Mouse (Mus musculus) ES-E14 (cell line): ENCODE measurements around the gene Thap3. TPM values are rescaled to one million over a fixed set of nuclear protein-coding genes. Genes with fewer than 3 reads are reported as not detected.

Experiments used
- DNase-seq: peaks from one replicate; pipeline ENCODE4 v3.0.0-alpha.2; 2013; ENCODE audit warnings: low read depth, low spot score
- H3K27ac ChIP-seq: 2 replicates; pipeline ENCODE4 v1.5.1; 2012; ENCODE audit warnings: low read depth, mild to moderate bottlenecking, low read length, moderate library complexity, mixed read lengths; ENCODE audit not compliant: poor library complexity, insufficient read depth, severe bottlenecking
- H3K36me3 ChIP-seq: 2 replicates; pipeline ENCODE4 v1.6.1; 2012; ENCODE audit warnings: mild to moderate bottlenecking, low read length, moderate library complexity, mixed read lengths; ENCODE audit not compliant: control insufficient read depth, poor library complexity, insufficient read depth, severe bottlenecking
- H3K4me1 ChIP-seq, 2 experiments: fragments of 150-350 bp in 1 of 2; sonication (generic) in 1 of 2; 2 replicates each; pipeline ENCODE4 v1.6.1; 2012; ENCODE audit warnings: low read length in 2 of 2, mild to moderate bottlenecking in 1 of 2, mixed read lengths in 1 of 2; ENCODE audit not compliant: control insufficient read depth in 2 of 2, insufficient read depth in 2 of 2, poor library complexity in 1 of 2
- H3K4me3 ChIP-seq, 2 experiments: fragments of 150-350 bp in 1 of 2; sonication (generic) in 1 of 2; 2 replicates each; pipeline ENCODE4 v1.5.1; 2012; ENCODE audit warnings: low read length in 2 of 2, low read depth in 1 of 2, mild to moderate bottlenecking in 1 of 2, mixed read lengths in 1 of 2; ENCODE audit not compliant: insufficient read depth in 1 of 2, poor library complexity in 1 of 2, severe bottlenecking in 1 of 2
- H3K9ac ChIP-seq: 2 replicates; pipeline ENCODE4 v1.6.1; 2012; ENCODE audit warnings: low read depth, mild to moderate bottlenecking, low read length, mixed read lengths; ENCODE audit not compliant: poor library complexity, insufficient read depth, severe bottlenecking
- H3K9me3 ChIP-seq: fragments of 150-350 bp; sonication (generic); 2 replicates; pipeline ENCODE4 v1.6.1; 2012; ENCODE audit warnings: low read depth, mild to moderate bottlenecking, low read length; ENCODE audit not compliant: control insufficient read depth, insufficient read depth
- CHD2 ChIP-seq: IDR thresholded peaks from 2 replicates; pipeline ENCODE4 v1.6.1; 2014; ENCODE audit warnings: mild to moderate bottlenecking, low read depth, low read length, inconsistent platforms
- HCFC1 ChIP-seq: IDR thresholded peaks from 2 replicates; pipeline ENCODE4 v1.6.1; 2012; ENCODE audit warnings: low read length, inconsistent platforms, borderline replicate concordance; ENCODE audit not compliant: insufficient read depth
- MAFK ChIP-seq: IDR thresholded peaks from 2 replicates; pipeline ENCODE4 v1.6.1; 2014; ENCODE audit warnings: mild to moderate bottlenecking, low read depth, low read length, inconsistent platforms; ENCODE audit not compliant: insufficient read depth
- ZC3H11A ChIP-seq: IDR thresholded peaks from 2 replicates; pipeline ENCODE4 v1.6.1; 2012; ENCODE audit warnings: low read depth, mild to moderate bottlenecking, inconsistent platforms, low read length, borderline replicate concordance
- ZNF384 ChIP-seq: IDR thresholded peaks from 2 replicates; pipeline ENCODE4 v1.6.1; 2012; ENCODE audit warnings: low read depth, low read length, inconsistent platforms
- in situ Hi-C, 2 experiments: fragments of 600-800 bp; cut with MboI; formaldehyde crosslinking; loops; one replicate each; pipeline ENCODE4 v1.15.1; 2025; ENCODE audit warnings: low sequenced_read_pairs in 2 of 2, inconsistent platforms in 1 of 2; ENCODE audit not compliant: unreplicated experiment in 2 of 2
- total RNA-seq: library from RNA; depleted of rRNA; stranded (reverse); fragments of 300-350 nt; gene quantifications from 2 replicates; pipeline ENCODE4 v1.2.3, GENCODE M21; 2012

Thap3 gene
- total RNA-seq, 1 experiment, result 7.6 TPM

DNA sequence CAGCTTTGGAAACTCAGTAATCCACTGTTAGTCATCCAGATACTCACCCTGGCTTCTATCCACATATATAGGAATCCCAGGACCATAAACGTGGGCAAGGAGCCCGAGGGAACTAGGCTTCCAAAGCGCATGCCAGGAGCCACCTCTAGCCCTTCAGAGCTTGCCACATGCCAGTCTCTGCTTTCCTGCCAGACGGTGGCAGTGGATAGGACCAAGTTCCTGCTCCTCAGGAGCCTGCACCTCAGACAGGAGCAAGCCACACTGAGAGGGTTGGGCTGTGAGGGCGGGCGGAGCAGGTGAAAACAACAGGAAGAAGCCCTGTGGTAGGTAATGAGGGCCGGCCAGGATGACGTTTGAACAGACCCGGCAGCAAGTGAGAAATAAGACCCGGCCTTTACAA lies 2.9 kb downstream of the Thap3 start:
- peaks cover 0 to 29% of the 10 kb centered on the region in 2 experiments; a peak in 3 of 4 replicates for H3K4me1 ChIP-seq
- no peak overlapping the region for H3K4me3 ChIP-seq

DNA sequence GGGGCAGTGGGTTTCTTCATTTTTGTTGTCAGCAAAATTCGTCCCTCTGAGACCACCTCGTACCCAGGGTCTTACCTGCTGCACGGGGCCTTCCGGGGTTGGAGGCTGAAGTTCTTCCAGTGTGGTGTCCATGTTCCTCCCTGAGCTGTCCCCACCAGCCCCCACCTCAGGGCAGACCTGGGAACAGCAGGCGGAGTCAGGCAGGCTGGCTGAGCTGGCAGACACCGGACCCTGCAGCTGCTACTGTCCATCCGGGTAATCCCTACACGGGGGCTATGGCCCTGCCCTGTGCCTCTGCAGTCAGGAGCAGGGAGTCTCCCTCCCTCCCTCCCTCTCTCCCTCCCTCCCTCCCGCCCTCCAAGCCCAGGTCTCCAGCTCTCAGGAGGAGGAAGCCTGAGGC lies 5.2 kb downstream of the Thap3 start:
- Histone ChIP-seq H3K36me3 (peaks cover 29% of the 10 kb centered on the region), H3K4me3 (peak overlapping the region in 1 of 2 experiments; percentile 36; a peak in 1 of 4 replicates), H3K9ac (0 out of 2 replicates have a peak overlapping the region, but pooled peaks have one; percentile 21), H3K27ac (no peak overlapping the region), H3K4me1 (peaks cover 0 to 23% of the 10 kb centered on the region in 2 experiments; a peak in 3 of 4 replicates), H3K9me3 (no peaks in the 10 kb centered on the region)
- no peak for DNase-seq
- in situ Hi-C loops, result no loop called here
- no peak for TF ChIP-seq ZC3H11A

More for the DNA sequence above, 2.9 kb downstream of the Thap3 start:
- TF ChIP-seq ZNF384 (no peak), MAFK (no peak), CHD2 (no peak), HCFC1 (no peak), ZC3H11A (no peak)
- Histone ChIP-seq H3K27ac (no peak overlapping the region), H3K9ac (no peak overlapping the region), H3K9me3 (no peaks in the 10 kb centered on the region), H3K36me3 (peaks cover 15% of the 10 kb centered on the region)
- no peak for DNase-seq
- in situ Hi-C loops, result no loop called here

DNA sequence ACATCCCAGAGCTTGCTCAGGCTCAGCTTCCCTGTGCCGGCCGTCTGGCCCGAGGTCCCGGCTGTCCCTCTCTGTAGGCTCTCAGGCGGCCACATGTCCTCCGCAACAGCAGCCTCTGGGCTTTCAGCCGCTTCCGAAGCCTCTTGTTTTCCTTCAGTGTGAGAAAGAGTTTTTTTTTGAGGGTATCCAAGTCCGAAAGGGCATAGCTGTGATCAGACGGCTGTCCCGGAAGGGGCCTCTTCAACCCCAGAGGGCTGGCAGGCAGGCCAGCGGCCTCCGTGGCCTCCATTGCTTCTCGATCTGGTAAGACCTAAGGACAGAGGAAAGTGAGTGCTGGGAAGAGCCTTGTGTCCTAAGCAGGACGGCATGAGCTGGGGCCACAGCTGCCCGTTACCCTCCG lies 5.8 kb downstream of the Thap3 start:
- TF ChIP-seq CHD2 (no peak), ZNF384 (no peak), MAFK (no peak), ZC3H11A (no peak)
- peaks cover 0 to 22% of the 10 kb centered on the region in 2 experiments; a peak in 3 of 4 replicates for H3K4me1 ChIP-seq
- H3K27ac ChIP-seq, result no peak overlapping the region
- H3K36me3 ChIP-seq, result peaks cover 32% of the 10 kb centered on the region
- no peaks in the 10 kb centered on the region for H3K9me3 ChIP-seq
- in situ Hi-C loops, result no loop called here
- no peak overlapping the region for H3K9ac ChIP-seq
- no peak overlapping the region for H3K4me3 ChIP-seq
- DNase-seq, result no peak

DNA sequence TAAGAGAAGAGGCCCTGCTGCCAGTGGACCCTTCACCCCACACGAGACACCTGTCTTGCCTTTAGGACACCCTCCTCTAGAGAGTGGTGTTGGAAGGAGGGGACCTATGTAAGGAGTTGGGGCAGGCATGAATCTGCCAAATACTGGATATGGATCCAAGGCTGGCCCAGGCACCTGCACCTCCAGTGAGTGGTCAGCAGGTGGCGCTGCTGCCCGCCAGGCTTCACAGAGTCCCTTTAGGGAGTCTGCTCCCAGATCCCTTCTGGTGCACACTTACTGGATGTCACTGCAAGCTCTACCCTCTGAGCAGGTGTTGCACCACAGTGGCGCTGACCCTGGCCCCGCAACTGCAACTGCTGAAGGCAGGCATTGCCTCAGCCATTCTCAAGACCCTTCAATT lies 7.4 kb downstream of the Thap3 start:
- H3K27ac ChIP-seq, result no peak overlapping the region
- in situ Hi-C loops, result no loop called here
- peaks cover 40% of the 10 kb centered on the region for H3K36me3 ChIP-seq
- no peaks in the 10 kb centered on the region for H3K9me3 ChIP-seq
- TF ChIP-seq MAFK (no peak), ZC3H11A (peak; percentile 49; the same call in 1 of the 2 replicates)
- peak; percentile 61 for DNase-seq
- no peak overlapping the region for H3K9ac ChIP-seq
- H3K4me1 ChIP-seq, result peaks cover 0 to 17% of the 10 kb centered on the region in 2 experiments; a peak in 3 of 4 replicates
- peak overlapping the region in 1 of 2 experiments; percentile 16; a peak in 1 of 4 replicates for H3K4me3 ChIP-seq

DNA sequence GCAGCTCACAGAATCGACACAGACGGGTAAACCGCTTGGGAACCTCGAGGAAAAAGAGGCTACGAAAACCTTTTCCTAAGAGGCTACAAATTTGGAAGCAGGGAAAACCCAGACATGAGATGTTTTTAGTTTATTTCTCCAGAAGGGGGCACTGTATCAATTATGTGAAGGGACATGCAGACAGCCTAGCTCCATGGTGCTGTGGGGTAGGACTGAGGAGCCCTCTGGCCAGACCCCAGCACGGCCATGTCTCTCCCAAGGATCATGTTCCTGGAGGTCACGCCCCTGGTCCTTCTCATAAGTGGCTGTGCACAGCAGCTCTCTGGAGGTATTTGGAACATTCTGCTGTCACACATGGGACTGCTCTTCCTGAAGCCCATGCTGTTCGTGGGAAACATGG lies 8.1 kb downstream of the Thap3 start:
- peaks cover 0 to 12% of the 10 kb centered on the region in 2 experiments; a peak in 2 of 4 replicates for H3K4me1 ChIP-seq
- no peak for DNase-seq
- peaks cover 41% of the 10 kb centered on the region for H3K36me3 ChIP-seq

More for the DNA sequence above, 8.1 kb downstream of the Thap3 start:
- Histone ChIP-seq H3K27ac (no peak overlapping the region), H3K4me3 (no peak overlapping the region), H3K9me3 (no peaks in the 10 kb centered on the region), H3K9ac (no peak overlapping the region)
- TF ChIP-seq ZNF384, result no peak
- in situ Hi-C loops, result no loop called here
